Mouse (Mus musculus) midbrain, embryonic 14.5 days (tissue): ENCODE data around the gene Dcxr. TPM values are rescaled to one million over a fixed set of nuclear protein-coding genes. Genes with fewer than 3 reads are reported as not detected.
"Not testable (repeated sequence)": the region's sequence is repeated elsewhere in the genome, so short reads cannot be mapped to it uniquely, and the experiment has no call there.

Source experiments
- ATAC-seq: fragments of 200-750 bp; cut with Nextera tagmentation; 2 replicates; pipeline ENCODE4 v1.8.0; 2017; ENCODE audit warnings: moderate number of reproducible peaks, moderate library complexity; ENCODE audit not compliant: low FRiP score, low TSS enrichment
- DNase-seq: peaks from one replicate; pipeline ENCODE4 v3.0.0-alpha.2; 2015
- H3K27ac ChIP-seq: fragments of 300-500 bp; sonication (generic); replicated peaks from 2 replicates; pipeline ENCODE4 v1.5.1; 2014; ENCODE audit warnings: mild to moderate bottlenecking, low read depth, low read length, moderate library complexity
- H3K27me3 ChIP-seq: fragments of 300-500 bp; sonication (generic); 2 replicates; pipeline ENCODE4 v1.6.1; 2014; ENCODE audit warnings: low read length, control low read depth, mixed read lengths; ENCODE audit not compliant: control insufficient read depth, insufficient read depth
- H3K36me3 ChIP-seq: fragments of 300-500 bp; sonication (generic); 2 replicates; pipeline ENCODE4 v1.6.1; 2014; ENCODE audit warnings: low read length, control low read depth; ENCODE audit not compliant: control insufficient read depth, insufficient read depth
- H3K4me1 ChIP-seq: fragments of 300-500 bp; sonication (generic); 2 replicates; pipeline ENCODE4 v1.6.1; 2014; ENCODE audit warnings: mild to moderate bottlenecking, antibody characterized with exemption, low read length, control low read depth; ENCODE audit not compliant: control insufficient read depth, insufficient read depth
- H3K4me2 ChIP-seq: fragments of 300-500 bp; sonication (generic); 2 replicates; pipeline ENCODE4 v1.6.1; 2014; ENCODE audit warnings: mild to moderate bottlenecking, low read length, moderate library complexity
- H3K4me3 ChIP-seq: fragments of 300-500 bp; sonication (generic); replicated peaks from 2 replicates; pipeline ENCODE4 v1.5.1; 2014; ENCODE audit warnings: low read depth, low read length
- H3K9ac ChIP-seq: fragments of 300-500 bp; sonication (generic); replicated peaks from 2 replicates; pipeline ENCODE4 v1.6.1; 2014; ENCODE audit warnings: mild to moderate bottlenecking, low read length, moderate library complexity
- H3K9me3 ChIP-seq: fragments of 300-500 bp; sonication (generic); 2 replicates; pipeline ENCODE4 v1.6.1; 2016; ENCODE audit warnings: low read length, control low read depth, mixed read lengths; ENCODE audit not compliant: control insufficient read depth
- WGBS: fragments of 180-500 bp; shearing (Covaris S2); extraction: QIAGEN DNeasy Blood & Tissue Kit; methylation state at CpG from one replicate; pipeline ENCODE4 v1.1.7; 2014; 5-methylcytosine and 5-hydroxymethylcytosine counted together
- polyA plus RNA-seq: library from polyadenylated mRNA; unstranded; fragments of >200 nt; fragmentation: Nextera tagmentation; extraction: Ambion mirVana; gene quantifications from 2 replicates; pipeline ENCODE4 v1.2.1, GENCODE M21; 2014

The Dcxr gene
- polyA plus RNA-seq, result 6.0 and 8.6 TPM in 2 replicates

DNA sequence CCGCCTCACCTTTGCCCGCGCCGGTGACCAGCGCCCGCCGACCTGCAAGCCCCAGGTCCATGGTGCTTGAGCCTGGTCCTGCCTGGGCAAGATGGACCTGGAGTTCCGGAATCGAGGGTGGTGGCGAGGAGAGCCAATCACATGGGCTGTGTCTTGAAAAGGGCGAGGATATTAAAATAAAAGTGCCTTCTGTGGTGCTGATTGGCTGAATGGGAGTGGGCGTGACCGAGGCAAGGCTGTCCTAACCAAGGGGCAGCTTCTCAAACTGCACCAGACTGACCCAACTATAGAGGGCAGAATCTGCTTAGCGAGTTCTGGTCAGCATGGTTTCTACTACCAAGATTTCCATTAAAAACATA lies at the start of gene Dcxr:
Dcxr (minus strand) TSS at position 113 of the 359 bp plus-strand sequence.
- no peak within 1 kb of the TSS for H3K27ac ChIP-seq
- WGBS, result under 1% methylated on average over 14 of the region's 14 CpGs

DNA sequence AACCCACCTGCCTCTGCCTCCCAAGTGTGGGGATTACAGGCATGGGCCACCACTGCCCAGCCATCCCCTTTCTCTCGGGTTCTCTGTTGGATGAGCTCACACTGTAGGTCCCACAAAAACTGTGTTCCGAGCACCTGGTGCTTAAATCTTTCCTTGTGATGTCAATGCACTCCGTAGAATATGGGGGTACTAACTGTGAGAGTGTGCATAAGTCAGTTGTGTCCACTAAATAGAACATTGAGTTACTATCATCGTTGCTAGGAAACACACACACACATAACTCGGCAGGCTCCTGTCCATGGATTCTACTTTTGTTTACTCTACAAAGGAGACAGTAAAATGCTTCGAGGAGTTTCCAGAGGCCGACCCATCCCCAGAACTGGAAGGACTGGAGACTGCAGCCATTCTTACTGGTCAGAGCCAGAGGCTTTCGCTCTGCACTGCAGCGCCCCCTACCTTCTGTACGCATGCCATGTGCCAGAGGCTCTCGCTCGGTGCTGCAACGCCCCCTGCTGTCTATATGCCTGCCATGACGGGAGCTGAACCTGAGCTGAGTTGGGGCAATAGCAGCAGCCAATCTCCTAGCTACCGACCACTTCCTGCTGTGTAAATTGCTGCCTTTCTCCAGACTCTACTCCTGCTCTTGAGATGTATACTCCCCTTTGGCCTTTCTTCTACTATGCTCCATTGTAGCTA lies 48.8 kb upstream of the Dcxr start:
- ATAC-seq (peak; percentile 37; the same call in 1 of the 2 replicates), DNase-seq (peak; percentile 94)
- Histone ChIP-seq H3K4me3 (no peak overlapping the region), H3K9me3 (no peaks in the 10 kb centered on the region), H3K36me3 (peaks cover 16% of the 10 kb centered on the region), H3K27me3 (no peaks in the 10 kb centered on the region), H3K9ac (no peak overlapping the region; the same call in 1 of the 2 replicates), H3K27ac (no peak overlapping the region), H3K4me1 (no peaks in the 10 kb centered on the region), H3K4me2 (no peak overlapping the region)
- WGBS, result 26% methylated on average over 15 of the region's 15 CpGs

More for the DNA sequence above, at the start of gene Dcxr:
- Histone ChIP-seq H3K9ac (peak within 1 kb of the TSS; percentile 57), H3K4me2 (peak within 1 kb of the TSS; percentile 80), H3K27me3 (no peaks in the 10 kb centered on the region), H3K4me3 (peak within 1 kb of the TSS; percentile 41), H3K4me1 (peaks cover 11% of the 10 kb centered on the region), H3K9me3 (no peaks in the 10 kb centered on the region), H3K36me3 (no peaks in the 10 kb centered on the region)
- ATAC-seq (peak; percentile 71), DNase-seq (peak; percentile 78)

DNA sequence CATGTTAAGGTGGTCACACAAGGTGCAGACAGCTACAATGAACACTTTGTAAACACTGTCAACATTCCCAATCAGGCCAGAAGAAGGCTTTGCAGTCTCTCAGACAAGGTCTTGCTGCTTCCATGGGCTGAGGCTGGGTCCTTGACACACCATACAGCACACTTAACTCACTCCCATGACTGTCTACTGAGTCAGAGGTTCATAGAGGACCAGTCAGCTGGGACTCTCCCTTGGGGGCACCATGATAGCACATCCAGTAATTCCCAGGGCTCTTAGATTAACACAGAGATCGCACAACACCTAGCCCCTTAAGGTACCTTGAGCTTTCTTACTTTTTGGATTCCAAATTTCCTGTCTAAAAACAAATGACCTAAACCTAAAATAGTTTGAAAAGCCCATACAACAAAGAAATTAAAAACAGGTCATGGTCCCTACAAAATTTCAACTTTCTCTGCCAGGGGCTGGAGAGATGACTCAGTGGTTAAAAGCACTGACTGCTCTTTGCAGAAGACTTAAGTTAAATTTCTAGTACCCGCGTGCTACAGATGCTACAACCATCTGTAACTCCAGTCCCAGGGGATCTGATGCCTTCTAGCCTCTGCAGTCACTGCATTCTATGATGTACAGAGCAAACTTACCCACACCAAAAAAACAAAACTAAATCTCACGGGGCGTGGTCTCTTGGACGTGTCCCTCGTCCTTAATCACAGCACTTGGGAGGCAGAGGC lies 46.5 kb upstream of the Dcxr start:
- DNase-seq, result no peak
- 86% methylated on average over 7 of the region's 7 CpGs for WGBS

DNA sequence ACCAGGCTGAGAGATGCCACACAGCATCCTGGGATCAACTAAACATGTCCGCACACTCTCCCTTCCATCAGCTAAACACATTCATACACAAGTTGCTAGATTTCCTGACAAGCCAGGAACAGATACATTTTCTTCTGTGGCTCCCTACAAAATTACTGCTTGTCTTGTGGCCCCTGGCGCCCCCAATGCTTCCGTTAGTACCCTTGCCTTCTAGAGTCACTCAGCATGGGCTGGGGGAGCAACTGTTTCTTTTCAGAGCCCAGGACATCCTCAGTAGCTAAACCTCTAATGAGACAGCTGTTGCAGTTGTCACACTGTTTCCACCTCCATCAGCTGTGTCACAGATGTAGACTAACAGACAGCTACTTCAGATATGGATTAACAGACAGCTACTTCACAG lies 45.7 kb upstream of the Dcxr start:
- Histone ChIP-seq H3K4me1 (no peaks in the 10 kb centered on the region), H3K27me3 (no peaks in the 10 kb centered on the region), H3K4me2 (no peak overlapping the region), H3K9me3 (no peaks in the 10 kb centered on the region), H3K36me3 (no peaks in the 10 kb centered on the region), H3K9ac (no peak overlapping the region), H3K27ac (no peak overlapping the region), H3K4me3 (no peak overlapping the region)
- ATAC-seq (no peak), DNase-seq (no peak)
- WGBS, result 83% methylated on average over 3 of the region's 3 CpGs

More for the DNA sequence above, 46.5 kb upstream of the Dcxr start:
- ATAC-seq, result no peak
- Histone ChIP-seq H3K4me3 (no peak overlapping the region), H3K9me3 (no peaks in the 10 kb centered on the region), H3K27me3 (no peaks in the 10 kb centered on the region), H3K9ac (no peak overlapping the region), H3K36me3 (no peaks in the 10 kb centered on the region), H3K4me2 (no peak overlapping the region), H3K4me1 (no peaks in the 10 kb centered on the region), H3K27ac (no peak overlapping the region)

DNA sequence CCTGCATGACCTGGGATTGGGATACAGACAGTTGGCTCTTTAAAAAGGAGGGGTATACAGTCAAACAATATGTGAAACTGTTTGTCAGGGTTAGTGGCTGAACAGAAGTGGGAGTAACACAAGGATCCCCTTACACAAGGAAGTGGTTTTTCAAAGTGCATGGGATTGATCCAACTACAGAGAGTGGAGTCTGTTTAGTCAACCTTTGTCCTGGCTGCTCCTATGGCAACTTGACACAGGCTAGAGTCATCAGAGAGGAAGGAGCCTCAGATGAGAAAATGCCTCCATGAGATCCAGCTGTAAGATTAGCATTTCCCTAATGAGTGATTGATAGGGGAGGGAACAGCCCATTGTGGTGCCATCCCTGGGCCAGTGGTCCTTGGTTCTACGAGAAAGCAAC lies 41.1 kb upstream of the Dcxr start:
- Histone ChIP-seq H3K4me1 (no peaks in the 10 kb centered on the region), H3K4me3 (no peak overlapping the region), H3K9me3 (no peaks in the 10 kb centered on the region), H3K4me2 (no peak overlapping the region), H3K9ac (no peak overlapping the region), H3K27ac (no peak overlapping the region), H3K36me3 (no peaks in the 10 kb centered on the region), H3K27me3 (no peaks in the 10 kb centered on the region)
- no peak for ATAC-seq
- WGBS, result 68% methylated on average over 1 of the region's 1 CpGs
- no peak for DNase-seq

DNA sequence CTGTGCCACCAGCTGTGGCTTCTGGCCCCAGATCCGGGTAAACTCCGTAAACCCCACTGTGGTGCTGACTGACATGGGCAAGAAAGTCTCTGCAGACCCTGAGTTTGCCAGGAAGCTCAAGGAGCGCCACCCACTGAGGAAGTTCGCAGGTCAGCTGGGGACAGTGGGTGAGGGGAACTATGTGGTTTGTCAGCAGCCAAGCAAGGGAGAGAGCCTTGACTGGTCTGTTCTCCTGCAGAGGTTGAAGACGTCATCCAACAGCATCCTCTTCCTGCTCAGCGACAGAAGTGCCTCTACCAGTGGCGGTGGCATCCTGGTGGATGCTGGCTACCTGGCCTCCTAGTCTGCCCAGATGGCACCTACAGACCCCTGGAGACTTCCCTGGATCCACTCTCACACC lies 39.9 kb upstream of the Dcxr start:
- H3K9ac ChIP-seq, H3K9me3 ChIP-seq, H3K4me2 ChIP-seq, H3K27me3 ChIP-seq, H3K4me3 ChIP-seq, H3K36me3 ChIP-seq, H3K27ac ChIP-seq, H3K4me1 ChIP-seq, DNase-seq, ATAC-seq: not testable (repeated sequence)
- WGBS, result 79% methylated on average over 4 of the region's 7 CpGs

DNA sequence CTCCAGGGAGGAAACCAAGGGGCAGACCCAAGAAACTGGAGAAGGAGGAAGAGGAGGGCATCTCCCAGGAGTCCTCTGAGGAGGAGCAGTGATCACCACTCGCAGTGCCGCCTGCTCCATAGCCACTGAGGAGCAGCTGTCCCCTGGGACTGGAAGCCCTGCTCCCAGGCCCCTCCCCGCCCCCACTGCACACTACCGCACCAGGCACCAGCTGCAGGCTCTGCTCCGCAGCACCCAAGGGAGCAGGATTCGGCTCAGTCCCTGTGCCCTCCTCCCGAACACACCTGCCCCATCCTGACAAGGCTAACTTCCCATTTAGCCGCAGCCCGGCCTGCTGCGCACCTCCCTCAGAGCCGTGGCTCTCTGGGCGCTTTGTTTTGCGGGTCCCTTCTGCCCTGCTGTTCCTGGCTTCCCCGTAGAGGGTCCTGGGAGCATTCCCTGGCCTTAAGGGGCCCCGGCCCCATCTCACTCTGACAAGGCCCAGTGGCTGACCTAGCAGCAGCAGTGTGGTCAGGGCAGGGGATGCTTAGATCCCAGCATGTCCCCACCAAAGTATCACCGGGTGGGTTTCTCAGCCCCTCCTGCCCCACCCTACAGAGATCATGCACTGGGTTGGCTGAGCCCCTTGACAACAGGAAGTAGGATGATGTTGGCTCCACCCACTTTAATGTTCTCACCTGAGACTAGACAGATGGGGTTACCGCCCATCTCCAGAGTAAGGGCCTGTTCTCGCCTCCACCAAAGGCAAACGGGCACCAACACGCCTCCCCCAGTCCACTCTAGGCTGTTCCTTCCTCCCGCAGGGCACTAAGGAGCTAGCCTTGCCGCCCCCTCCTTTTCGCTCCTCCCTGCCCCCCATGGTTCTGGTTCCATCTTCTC lies 36.3 kb upstream of the Dcxr start:
- H3K4me2 ChIP-seq, H3K9me3 ChIP-seq, H3K4me3 ChIP-seq, H3K36me3 ChIP-seq, H3K27me3 ChIP-seq, H3K4me1 ChIP-seq, ATAC-seq, DNase-seq, H3K9ac ChIP-seq, H3K27ac ChIP-seq: not testable (repeated sequence)
- 6% methylated on average over 8 of the region's 23 CpGs for WGBS

DNA sequence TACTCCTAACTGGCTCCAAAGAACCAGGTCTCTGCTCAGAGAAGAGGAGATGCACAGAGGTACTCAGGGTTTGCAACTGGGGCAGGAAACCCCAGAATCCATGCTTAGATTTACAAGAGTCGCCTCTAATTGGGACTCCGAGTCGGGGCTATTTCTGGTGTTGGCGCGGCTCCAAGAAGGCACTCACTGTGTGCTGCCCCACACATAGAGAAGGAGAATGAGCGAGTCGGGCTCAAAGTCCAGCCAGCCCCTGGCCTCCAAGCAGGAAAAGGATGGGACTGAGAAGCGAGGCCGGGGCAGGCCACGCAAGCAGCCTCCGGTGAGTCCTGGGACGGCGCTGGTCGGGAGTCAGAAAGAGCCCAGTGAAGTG lies 35.6 kb upstream of the Dcxr start, which contains the start of gene Hmga1b:
Hmga1b (plus strand) TSS at position 123 of the 370 bp plus-strand sequence.
- H3K4me1 ChIP-seq, H3K27me3 ChIP-seq, ATAC-seq, H3K9me3 ChIP-seq, H3K9ac ChIP-seq, H3K4me2 ChIP-seq, H3K4me3 ChIP-seq, H3K27ac ChIP-seq, DNase-seq, H3K36me3 ChIP-seq: not testable (repeated sequence)
- 20% methylated on average over 14 of the region's 14 CpGs for WGBS
